Mouse (Mus musculus): ENCODE results near the gene Zfp787. TPM values are rescaled to one million over a fixed set of nuclear protein-coding genes. Genes with fewer than 3 reads are reported as not detected.

Gene Zfp787
- polyA plus RNA-seq (2016; fragmentation: Nextera tagmentation; extraction: Ambion mirVana), result 26.0 and 27.7 TPM in 2 replicates

- under 1% methylated on average over 53 of the region's 54 CpGs for WGBS
- Histone ChIP-seq H3K9me3 (replicated peaks) (no peaks in the 10 kb centered on the region), H3K9ac (peak within 1 kb of the TSS; percentile 97), H3K4me1 (replicated peaks) (peaks cover 41% of the 10 kb centered on the region), H3K27me3 (replicated peaks) (no peaks in the 10 kb centered on the region), H3K4me2 (peak within 1 kb of the TSS; percentile 76), H3K27ac (ENCODE audit: poor library complexity, severe bottlenecking) (peak within 1 kb of the TSS; percentile 95), H3K4me3 (peak within 1 kb of the TSS; percentile 81), H3K36me3 (no peaks in the 10 kb centered on the region)
- ATAC-seq (ENCODE audit: insufficient number of reproducible peaks, low FRiP score), result peak; percentile 95
Observed at GRCm38 (mm10) chr7:6155901-6156411, at the start of gene Zfp787. Zfp787 (minus strand) TSS chr7:6155997.

- 73% methylated on average over 3 of the region's 3 CpGs for WGBS
- Histone ChIP-seq H3K4me3 (no peak overlapping the region), H3K9me3 (replicated peaks) (peaks cover 14% of the 10 kb centered on the region), H3K4me2 (no peak overlapping the region), H3K9ac (no peak overlapping the region), H3K4me1 (replicated peaks) (no peaks in the 10 kb centered on the region), H3K27ac (ENCODE audit: poor library complexity, severe bottlenecking) (no peak overlapping the region), H3K27me3 (replicated peaks) (no peaks in the 10 kb centered on the region), H3K36me3 (no peaks in the 10 kb centered on the region)
- no peak for ATAC-seq (ENCODE audit: insufficient number of reproducible peaks, low FRiP score)
Observed at GRCm38 (mm10) chr7:6204200-6204599, 48.4 kb upstream of the Zfp787 start.

GRCm38 (mm10) chr7:6196790-6197189, 41.0 kb upstream of the Zfp787 start, which contains the start of gene Galp:
Galp (plus strand) TSS chr7:6197090.
- H3K4me3 ChIP-seq, result no peak within 1 kb of the TSS
- no peaks in the 10 kb centered on the region for H3K36me3 ChIP-seq
- H3K4me2 ChIP-seq, result no peak within 1 kb of the TSS
- no peak within 1 kb of the TSS for H3K9ac ChIP-seq
- H3K4me1 ChIP-seq (replicated peaks), result no peaks in the 10 kb centered on the region
- H3K9me3 ChIP-seq (replicated peaks), result peaks cover 9% of the 10 kb centered on the region
- no peak within 1 kb of the TSS for H3K27ac ChIP-seq (ENCODE audit: poor library complexity, severe bottlenecking)
- WGBS, result 59% methylated on average over 3 of the region's 3 CpGs
- no peak for ATAC-seq (ENCODE audit: insufficient number of reproducible peaks, low FRiP score)
- H3K27me3 ChIP-seq (replicated peaks), result no peaks in the 10 kb centered on the region; the same call in 1 of the 2 replicates

- no peaks in the 10 kb centered on the region for H3K36me3 ChIP-seq
- H3K4me2 ChIP-seq, result no peak overlapping the region
- WGBS, result 57% methylated on average over 2 of the region's 2 CpGs
- H3K4me1 ChIP-seq (replicated peaks), result no peaks in the 10 kb centered on the region
- no peaks in the 10 kb centered on the region; the same call in 1 of the 2 replicates for H3K27me3 ChIP-seq (replicated peaks)
- H3K9ac ChIP-seq, result no peak overlapping the region
- H3K27ac ChIP-seq (ENCODE audit: poor library complexity, severe bottlenecking), result no peak overlapping the region
- peaks cover 8% of the 10 kb centered on the region for H3K9me3 ChIP-seq (replicated peaks)
- no peak for ATAC-seq (ENCODE audit: insufficient number of reproducible peaks, low FRiP score)
- no peak overlapping the region for H3K4me3 ChIP-seq
Observed at GRCm38 (mm10) chr7:6195777-6196176, 40.0 kb upstream of the Zfp787 start.

- Histone ChIP-seq H3K9me3 (replicated peaks) (no peaks in the 10 kb centered on the region; the same call in 1 of the 2 replicates), H3K4me1 (replicated peaks) (no peaks in the 10 kb centered on the region), H3K9ac (no peak overlapping the region), H3K36me3 (peaks cover 16% of the 10 kb centered on the region), H3K4me3 (no peak overlapping the region), H3K27me3 (replicated peaks) (peaks cover 13% of the 10 kb centered on the region), H3K4me2 (no peak overlapping the region), H3K27ac (ENCODE audit: poor library complexity, severe bottlenecking) (no peak overlapping the region)
- ATAC-seq (ENCODE audit: insufficient number of reproducible peaks, low FRiP score), result peak; percentile 55; the same call in 1 of the 2 replicates
- 18% methylated on average over 5 of the region's 5 CpGs for WGBS
Observed at GRCm38 (mm10) chr7:6194129-6194528, 38.3 kb upstream of the Zfp787 start.

- no peak overlapping the region for H3K27ac ChIP-seq (ENCODE audit: poor library complexity, severe bottlenecking)
- ATAC-seq (ENCODE audit: insufficient number of reproducible peaks, low FRiP score), result no peak
- H3K36me3 ChIP-seq, result peaks cover 43% of the 10 kb centered on the region
- H3K27me3 ChIP-seq (replicated peaks), result peaks cover 22% of the 10 kb centered on the region
- 32% methylated on average over 3 of the region's 3 CpGs for WGBS
- H3K9me3 ChIP-seq (replicated peaks), result no peaks in the 10 kb centered on the region; the same call in 1 of the 2 replicates
- H3K4me3 ChIP-seq, result no peak overlapping the region
- no peaks in the 10 kb centered on the region for H3K4me1 ChIP-seq (replicated peaks)
- H3K4me2 ChIP-seq, result no peak overlapping the region
- no peak overlapping the region for H3K9ac ChIP-seq
Observed at GRCm38 (mm10) chr7:6191376-6191775, 35.6 kb upstream of the Zfp787 start.

GRCm38 (mm10) chr7:6189542-6189941, 33.7 kb upstream of the Zfp787 start:
- ATAC-seq (ENCODE audit: insufficient number of reproducible peaks, low FRiP score), result no peak; the same call in 1 of the 2 replicates
- H3K4me3 ChIP-seq, result peak overlapping the region; percentile 5; the same call in 1 of the 2 replicates
- 47% methylated on average over 45 of the region's 45 CpGs for WGBS
- no peaks in the 10 kb centered on the region; the same call in 1 of the 2 replicates for H3K9me3 ChIP-seq (replicated peaks)
- H3K27ac ChIP-seq (ENCODE audit: poor library complexity, severe bottlenecking), result no peak overlapping the region
- H3K4me1 ChIP-seq (replicated peaks), result peaks cover 6% of the 10 kb centered on the region; the same call in 1 of the 2 replicates
- peaks cover 59% of the 10 kb centered on the region for H3K36me3 ChIP-seq
- peaks cover 22% of the 10 kb centered on the region for H3K27me3 ChIP-seq (replicated peaks)
- H3K4me2 ChIP-seq, result peak overlapping the region; percentile 20
- H3K9ac ChIP-seq, result no peak overlapping the region

GRCm38 (mm10) chr7:6186756-6187155, 31.0 kb upstream of the Zfp787 start:
- peaks cover 70% of the 10 kb centered on the region for H3K36me3 ChIP-seq
- peaks cover 15% of the 10 kb centered on the region for H3K4me1 ChIP-seq (replicated peaks)
- WGBS, result 79% methylated on average over 2 of the region's 2 CpGs

GRCm38 (mm10) chr7:6186176-6186575, 30.4 kb upstream of the Zfp787 start:
- no peak overlapping the region for H3K27ac ChIP-seq (ENCODE audit: poor library complexity, severe bottlenecking)

More at GRCm38 (mm10) chr7:6186756-6187155, 31.0 kb upstream of the Zfp787 start:
- Histone ChIP-seq H3K9ac (no peak overlapping the region), H3K4me2 (no peak overlapping the region), H3K27me3 (replicated peaks) (peaks cover 22% of the 10 kb centered on the region), H3K9me3 (replicated peaks) (no peaks in the 10 kb centered on the region; the same call in 1 of the 2 replicates), H3K4me3 (no peak overlapping the region), H3K27ac (ENCODE audit: poor library complexity, severe bottlenecking) (no peak overlapping the region)
- ATAC-seq (ENCODE audit: insufficient number of reproducible peaks, low FRiP score), result no peak

GRCm38 (mm10) chr7:6185391-6185790, 29.6 kb upstream of the Zfp787 start:
- 68% methylated on average over 1 of the region's 1 CpGs for WGBS
- no peaks in the 10 kb centered on the region; the same call in 1 of the 2 replicates for H3K9me3 ChIP-seq (replicated peaks)
- peaks cover 15% of the 10 kb centered on the region for H3K4me1 ChIP-seq (replicated peaks)
- no peak overlapping the region for H3K4me2 ChIP-seq
- H3K4me3 ChIP-seq, result no peak overlapping the region
- H3K27me3 ChIP-seq (replicated peaks), result peaks cover 19% of the 10 kb centered on the region
- H3K36me3 ChIP-seq, result peaks cover 72% of the 10 kb centered on the region
- H3K27ac ChIP-seq (ENCODE audit: poor library complexity, severe bottlenecking), result no peak overlapping the region
- ATAC-seq (ENCODE audit: insufficient number of reproducible peaks, low FRiP score), result no peak
- no peak overlapping the region for H3K9ac ChIP-seq

More at GRCm38 (mm10) chr7:6186176-6186575, 30.4 kb upstream of the Zfp787 start:
- Histone ChIP-seq H3K9ac (no peak overlapping the region), H3K4me2 (no peak overlapping the region), H3K36me3 (peaks cover 70% of the 10 kb centered on the region), H3K4me3 (no peak overlapping the region), H3K4me1 (replicated peaks) (peaks cover 15% of the 10 kb centered on the region), H3K9me3 (replicated peaks) (no peaks in the 10 kb centered on the region; the same call in 1 of the 2 replicates), H3K27me3 (replicated peaks) (peaks cover 22% of the 10 kb centered on the region)
- WGBS, result 88% methylated on average over 2 of the region's 2 CpGs
- no peak for ATAC-seq (ENCODE audit: insufficient number of reproducible peaks, low FRiP score)

- no peak overlapping the region for H3K4me3 ChIP-seq
- peaks cover 15% of the 10 kb centered on the region for H3K4me1 ChIP-seq (replicated peaks)
- no peaks in the 10 kb centered on the region; the same call in 1 of the 2 replicates for H3K9me3 ChIP-seq (replicated peaks)
- peaks cover 13% of the 10 kb centered on the region for H3K27me3 ChIP-seq (replicated peaks)
- ATAC-seq (ENCODE audit: insufficient number of reproducible peaks, low FRiP score), result 0 out of 2 replicates have a peak, but pooled peaks have one; percentile 38
- H3K4me2 ChIP-seq, result 0 out of 2 replicates have a peak overlapping the region, but pooled peaks have one; percentile 5
- peak overlapping the region; percentile 55 for H3K27ac ChIP-seq (ENCODE audit: poor library complexity, severe bottlenecking)
- H3K36me3 ChIP-seq, result peaks cover 67% of the 10 kb centered on the region
- 53% methylated on average over 8 of the region's 8 CpGs for WGBS
- H3K9ac ChIP-seq, result no peak overlapping the region
Observed at GRCm38 (mm10) chr7:6184521-6184920, 28.7 kb upstream of the Zfp787 start.

All from heart, embryonic 12.5 days (tissue).